Mouse (Mus musculus) erythroblast, embryonic 14.5 days (primary cell): ENCODE results near the gene Prss48.

Source experiments
- GATA1 ChIP-seq: IDR thresholded peaks from 2 replicates; pipeline ENCODE4 v1.6.1; 2012; ENCODE audit warnings: low read length, inconsistent platforms, mixed read lengths
- TAL1 ChIP-seq: IDR thresholded peaks from 3 replicates; pipeline ENCODE4 v1.6.1; 2012; ENCODE audit warnings: low read length, inconsistent platforms, mixed read lengths

GRCm38 (mm10) chr3:86021651-86022050, 19.4 kb upstream of the Prss48 start:
- TF ChIP-seq TAL1 = no peak
- TF ChIP-seq GATA1 = no peak
